Mouse (Mus musculus) large intestine, adult 2 months (tissue): Measurements from ENCODE around the gene Dpy30. TPM values are rescaled to one million over a fixed set of nuclear protein-coding genes. Genes with fewer than 3 reads are reported as not detected.

Experiments used
- DNase-seq: peaks from one replicate; pipeline ENCODE4 v3.0.0-alpha.2; 2012; ENCODE audit warnings: low read depth, low spot score
- WGBS: fragments of 180-500 bp; shearing (Covaris S2); methylation state at CpG from one replicate; pipeline ENCODE4 v1.1.7; 2018; 5-methylcytosine and 5-hydroxymethylcytosine counted together
- polyA plus RNA-seq: library from polyadenylated mRNA; depleted of rRNA; stranded (reverse); fragments of >200 nt; gene quantifications from 2 replicates; pipeline ENCODE4 v1.2.3, GENCODE M21; 2012

Dpy30 gene
- polyA plus RNA-seq, 1 experiment: 36.3 TPM

DNA sequence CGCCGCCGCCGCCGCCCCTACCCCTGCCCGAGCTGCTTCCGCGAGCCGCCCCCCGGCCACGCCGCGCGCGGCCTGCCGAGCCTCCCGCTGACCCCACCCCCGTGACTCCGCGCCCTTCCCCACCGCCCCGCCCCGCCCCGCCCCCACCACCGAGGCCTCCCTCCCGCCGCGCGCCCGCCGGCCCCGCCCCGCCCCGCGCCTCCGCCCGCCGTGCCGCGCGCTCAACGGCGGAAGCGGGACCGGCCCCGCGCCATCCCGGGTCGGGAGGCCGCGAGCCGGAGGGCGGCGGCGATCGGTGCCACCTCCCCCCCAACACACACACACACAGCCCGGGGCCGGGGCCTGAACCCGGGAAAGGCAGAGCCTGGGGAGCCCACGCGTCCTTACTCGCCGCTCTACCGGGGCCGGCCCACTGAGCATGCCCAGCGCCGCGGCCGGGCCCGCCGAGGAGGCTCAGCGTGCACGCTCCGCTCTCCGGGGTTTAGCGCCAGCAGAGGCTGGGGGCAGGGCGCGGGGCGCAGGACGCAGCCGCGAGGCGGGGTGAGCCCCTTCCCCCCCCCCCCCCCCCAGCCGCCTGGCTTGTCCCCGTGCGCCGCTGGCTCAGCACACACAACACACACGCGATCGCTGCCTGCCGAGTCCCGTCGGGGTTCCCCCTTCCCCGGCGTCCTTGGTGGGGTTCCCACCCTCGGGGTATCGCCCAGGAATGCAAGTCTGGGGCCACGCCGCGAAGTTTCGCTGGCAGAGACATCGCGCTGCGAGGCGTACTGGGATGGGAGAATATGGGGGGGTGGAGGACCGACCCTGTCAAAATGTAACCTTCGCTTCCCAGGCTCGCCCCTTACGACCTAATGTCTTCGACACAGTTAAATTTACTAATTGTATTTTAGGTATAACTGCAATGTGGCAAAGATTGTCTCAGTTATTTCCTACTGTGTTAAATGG lies 28.4 kb downstream of the Dpy30 start, which contains the start of gene Memo1:
Gene Memo1, minus strand, starts transcription at position 496 of the 945 bp plus-strand sequence.
- 1% methylated on average over 81 of the region's 110 CpGs for WGBS
- no peak for DNase-seq

DNA sequence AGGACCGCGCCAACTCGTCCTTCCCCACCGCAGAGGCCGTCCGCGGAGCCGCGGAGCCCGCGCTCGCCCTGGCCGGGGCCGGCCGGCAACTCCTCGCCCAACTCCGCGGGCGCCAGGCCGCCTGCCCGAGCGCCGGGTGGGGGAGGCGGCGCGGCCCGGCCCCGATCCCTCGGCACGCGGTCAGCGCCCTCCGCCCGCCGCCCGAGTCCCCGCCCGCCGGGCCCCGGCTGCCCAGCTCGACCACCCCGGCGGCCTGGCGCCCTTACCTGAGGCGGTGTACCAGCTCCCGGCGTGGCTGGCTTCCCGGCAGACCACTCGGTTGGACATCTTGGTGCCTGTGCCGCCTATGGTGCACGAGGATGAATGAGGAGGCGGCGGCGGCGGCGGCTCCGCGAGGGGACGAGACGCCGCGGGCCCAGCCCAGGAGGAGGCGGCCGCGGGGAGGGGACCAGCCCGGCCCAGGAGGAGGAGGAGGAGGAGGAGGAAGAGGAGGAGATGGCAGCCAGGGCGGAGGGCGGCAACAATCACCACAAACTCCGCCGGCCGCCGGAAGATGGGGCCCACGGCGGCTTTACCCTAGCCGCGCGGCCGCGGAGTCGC lies 29.2 kb downstream of the Dpy30 start:
- WGBS: under 1% methylated on average over 74 of the region's 80 CpGs
- DNase-seq: no peak

- WGBS: 2% methylated on average over 18 of the region's 18 CpGs
- DNase-seq: no peak
These were observed 29.9 kb downstream of the Dpy30 start for GRCm38 (mm10) chr17:74293687-74294425.

DNA sequence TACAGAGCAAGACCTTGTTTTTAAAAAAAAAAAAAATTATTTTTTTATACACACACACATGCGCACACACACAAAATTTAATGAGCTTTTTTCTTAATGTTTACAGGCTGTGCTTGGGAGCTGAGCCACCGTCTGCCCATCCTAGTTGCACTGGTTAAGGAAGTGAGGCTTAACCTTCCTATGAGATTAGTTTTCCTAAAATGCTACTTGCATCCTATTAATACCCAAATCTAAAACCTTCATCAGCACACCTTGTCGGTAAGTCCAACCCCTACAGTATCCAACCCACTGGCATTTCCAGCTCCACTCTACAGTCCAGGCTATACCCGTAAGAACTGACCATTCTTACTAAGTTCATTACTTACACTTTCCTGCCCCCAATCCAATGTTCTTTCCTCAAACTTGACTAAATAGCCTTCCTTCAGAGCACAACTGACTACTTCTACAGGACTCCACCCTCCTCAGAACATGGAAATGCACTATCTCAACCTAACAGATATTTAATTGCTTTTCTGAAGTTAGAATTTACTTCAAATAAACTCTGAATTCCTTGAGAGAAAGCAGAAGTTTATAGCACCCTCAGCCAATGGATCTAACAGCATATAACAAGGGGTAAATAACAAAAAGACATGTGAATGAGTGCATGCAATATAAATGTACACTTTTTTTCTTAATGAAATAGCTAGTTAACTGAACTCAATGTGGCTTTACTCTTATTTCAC lies 31.9 kb downstream of the Dpy30 start:
- no peak for DNase-seq
- WGBS: 71% methylated on average over 4 of the region's 4 CpGs

DNA sequence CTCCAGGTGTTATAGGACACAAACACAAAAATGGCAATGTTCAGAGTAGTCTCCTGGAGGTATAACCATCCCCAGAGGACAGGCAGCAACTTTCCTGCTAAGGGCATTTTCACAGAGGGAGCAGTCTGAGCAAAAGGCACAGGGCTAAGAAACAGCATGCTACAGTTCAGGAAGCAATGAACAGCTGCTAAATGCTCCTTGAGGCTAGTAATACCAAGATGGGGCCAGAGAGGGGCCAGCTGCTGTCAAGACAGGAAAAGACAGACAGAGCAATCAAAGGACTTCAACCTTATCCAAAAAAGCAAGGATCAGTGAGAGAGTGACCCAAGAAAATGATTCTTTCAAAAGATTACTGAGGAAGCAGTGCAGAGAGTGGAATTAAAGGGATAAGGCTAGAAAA lies 32.9 kb downstream of the Dpy30 start:
- no peak for DNase-seq

DNA sequence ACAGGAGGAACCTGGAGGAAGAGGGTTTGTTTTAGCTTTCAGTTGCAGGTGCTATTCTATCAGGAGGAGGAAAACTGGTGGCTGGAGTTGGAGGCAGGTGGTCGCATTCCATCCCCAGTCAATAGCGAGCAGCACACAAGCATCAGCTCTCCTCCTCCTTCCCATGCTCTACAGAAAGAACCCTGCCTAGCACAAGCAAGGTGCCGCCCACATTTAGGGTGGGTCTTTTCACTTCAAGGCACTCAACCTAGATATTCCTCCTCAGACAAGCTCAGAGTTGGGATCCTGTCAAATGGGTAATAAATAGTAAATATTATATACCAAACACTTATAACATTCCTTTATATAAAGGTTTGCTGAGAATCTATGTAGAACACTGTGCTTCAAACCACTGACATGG lies 33.5 kb downstream of the Dpy30 start:
- DNase-seq: no peak
- WGBS: 65% methylated on average over 3 of the region's 3 CpGs

DNA sequence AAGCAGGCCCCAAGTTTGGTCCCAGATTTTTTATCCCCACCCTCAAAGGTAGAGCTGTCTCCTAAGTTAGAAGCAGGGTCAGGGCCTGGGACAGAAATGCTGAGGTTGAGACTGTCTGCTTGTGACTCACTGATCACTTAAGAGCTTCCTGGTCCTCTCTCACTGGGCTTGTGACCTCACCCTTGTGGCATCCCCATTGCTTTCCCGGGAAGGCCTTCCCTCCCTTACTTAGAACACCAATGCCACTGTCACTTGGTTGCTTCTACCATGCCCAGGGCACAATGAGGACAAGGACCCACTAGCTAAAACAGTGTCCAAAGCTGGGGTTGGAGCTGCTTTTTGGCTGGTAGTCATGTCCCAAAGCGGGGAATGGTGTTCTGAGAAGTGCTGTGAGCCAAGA lies 35.1 kb downstream of the Dpy30 start:
- WGBS: 60% methylated on average over 2 of the region's 2 CpGs
- no peak for DNase-seq

DNA sequence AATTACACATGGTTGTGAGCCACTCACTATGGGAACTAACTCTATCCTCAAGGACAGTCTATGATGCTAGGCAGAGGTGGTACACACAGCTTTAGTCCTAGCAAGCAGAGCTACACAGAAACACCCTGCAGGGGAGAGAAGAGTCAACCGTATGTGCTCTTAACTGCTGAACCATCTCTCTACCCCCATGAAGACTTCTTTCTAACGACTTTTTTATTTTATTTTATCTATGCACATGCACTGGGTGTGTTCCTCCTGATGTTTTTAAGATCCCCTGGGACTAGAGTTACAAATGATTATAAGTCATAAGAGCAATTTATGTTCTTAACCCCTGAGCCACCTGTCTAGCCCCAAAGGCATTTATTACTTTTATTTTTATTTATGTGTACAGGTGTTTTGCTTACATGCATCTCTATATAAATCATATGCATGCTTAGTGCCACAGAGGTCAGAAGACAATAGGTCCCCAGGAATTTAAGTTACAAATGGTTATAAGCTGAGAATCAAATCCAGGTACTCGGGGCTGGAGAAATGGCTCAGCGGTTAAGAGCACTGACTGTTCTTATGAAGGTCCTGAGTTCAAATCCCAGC lies 37.5 kb downstream of the Dpy30 start:
- WGBS: 43% methylated on average over 4 of the region's 4 CpGs
- DNase-seq: no peak

DNA sequence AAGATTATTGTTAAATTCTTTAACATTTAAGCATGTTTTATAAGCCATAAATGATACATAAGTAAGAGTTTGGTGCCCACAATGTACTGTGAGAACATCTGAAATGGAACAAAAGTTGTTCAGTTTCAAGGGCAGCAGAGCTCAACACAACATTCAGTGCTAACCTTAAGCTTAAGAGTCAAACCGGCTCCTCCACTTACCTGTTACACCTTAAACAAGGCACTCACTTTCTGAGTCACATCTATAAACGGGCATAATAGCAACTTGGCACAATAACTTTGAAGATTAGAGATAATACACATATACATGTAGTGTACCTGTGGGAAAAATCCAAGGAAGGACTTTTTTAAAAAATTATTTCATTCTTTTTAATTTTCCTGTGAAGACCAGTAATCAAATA lies 38.0 kb downstream of the Dpy30 start:
- DNase-seq: no peak
- WGBS: 28% methylated on average over 2 of the region's 2 CpGs

DNA sequence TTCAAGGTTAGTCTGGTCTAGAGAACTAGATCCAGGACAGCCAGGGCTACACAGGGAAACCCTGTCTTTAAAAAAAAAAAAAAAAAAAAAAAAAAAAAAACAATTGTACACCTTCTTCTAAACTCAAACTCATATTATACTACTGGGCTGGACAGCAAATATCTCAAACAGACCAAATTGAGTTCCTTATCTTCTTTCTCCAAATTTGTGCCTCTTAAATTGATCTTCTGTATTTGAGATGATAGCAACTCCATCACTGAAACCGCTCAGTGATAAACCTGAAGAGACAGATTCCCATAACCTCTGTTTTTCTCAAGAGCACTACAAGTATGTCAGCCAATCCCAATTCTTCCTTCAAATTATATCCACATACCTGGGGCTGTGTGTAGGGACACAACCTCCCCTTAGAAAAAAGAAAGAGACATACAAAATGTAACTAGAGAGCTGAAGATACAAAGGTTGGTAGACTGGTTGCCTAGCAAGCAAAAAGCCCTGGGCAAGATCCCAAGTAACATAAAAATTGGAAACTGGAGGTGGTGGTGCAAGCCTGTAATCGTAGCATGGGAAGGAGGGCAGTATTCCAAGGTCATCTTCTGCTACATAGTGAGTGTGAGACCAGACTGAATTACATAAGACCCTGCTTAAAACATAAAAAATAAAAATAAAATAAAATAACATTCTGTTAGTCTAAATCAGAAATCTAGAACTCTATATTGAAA lies 39.2 kb downstream of the Dpy30 start:
- DNase-seq: no peak
- 50% methylated on average over 2 of the region's 2 CpGs for WGBS

GRCm38 (mm10) chr17:74282024-74282423 lies 41.7 kb downstream of the Dpy30 start:
- no peak for DNase-seq
- WGBS: 85% methylated on average over 3 of the region's 3 CpGs

- no peak for DNase-seq
- 89% methylated on average over 8 of the region's 8 CpGs for WGBS
These were observed 44.5 kb downstream of the Dpy30 start for GRCm38 (mm10) chr17:74278966-74279869.

DNA sequence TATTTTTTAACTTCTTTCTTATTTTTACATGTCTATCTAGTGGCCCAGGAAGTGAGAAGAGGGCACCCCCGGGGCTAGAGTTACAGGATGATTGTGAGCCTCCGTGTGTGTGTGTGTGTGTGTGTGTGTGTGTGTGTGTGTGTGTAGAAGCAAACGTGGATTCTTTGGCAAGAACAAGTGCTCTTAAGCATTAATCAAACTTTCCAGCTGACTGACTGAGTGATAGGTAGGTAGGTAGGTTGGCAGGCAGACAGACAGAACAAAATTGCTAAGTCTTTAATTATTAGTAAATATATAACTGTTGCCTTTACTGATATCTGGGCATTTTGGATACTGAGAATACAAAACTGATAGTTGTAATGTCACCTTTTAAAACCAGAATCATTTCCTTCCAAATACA lies 49.3 kb downstream of the Dpy30 start:
- 71% methylated on average over 3 of the region's 3 CpGs for WGBS
- DNase-seq: no peak

DNA sequence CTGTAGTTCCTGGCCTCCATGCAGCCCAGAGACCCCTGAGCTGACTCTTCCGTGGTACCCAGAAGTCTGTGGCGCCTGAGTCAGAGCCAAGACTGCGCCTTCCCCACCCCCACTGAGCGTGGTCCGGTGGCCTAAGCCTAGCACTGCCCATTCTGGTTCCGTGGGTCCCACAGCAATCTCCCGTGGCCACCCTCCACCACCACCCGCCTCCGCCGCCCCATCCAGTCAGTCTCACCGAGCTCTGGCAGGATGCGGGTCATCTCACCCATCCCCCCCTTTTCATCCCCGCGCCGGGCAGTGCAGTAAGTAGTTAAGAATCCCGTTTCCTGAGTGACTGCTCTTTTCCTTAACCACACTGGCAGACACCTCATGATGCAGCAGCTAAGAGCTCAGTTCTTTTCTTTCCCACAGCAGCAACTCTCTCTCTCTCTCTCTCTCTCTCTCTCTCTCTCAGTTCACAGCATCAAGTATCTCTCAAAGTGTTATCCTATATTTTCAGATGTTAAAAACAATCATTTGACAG lies 51.0 kb downstream of the Dpy30 start:
- DNase-seq: no peak
- WGBS: 87% methylated on average over 16 of the region's 16 CpGs

GRCm38 (mm10) chr17:74271541-74272268 lies 52.0 kb downstream of the Dpy30 start:
- no peak for DNase-seq
- WGBS: 93% methylated on average over 3 of the region's 3 CpGs

DNA sequence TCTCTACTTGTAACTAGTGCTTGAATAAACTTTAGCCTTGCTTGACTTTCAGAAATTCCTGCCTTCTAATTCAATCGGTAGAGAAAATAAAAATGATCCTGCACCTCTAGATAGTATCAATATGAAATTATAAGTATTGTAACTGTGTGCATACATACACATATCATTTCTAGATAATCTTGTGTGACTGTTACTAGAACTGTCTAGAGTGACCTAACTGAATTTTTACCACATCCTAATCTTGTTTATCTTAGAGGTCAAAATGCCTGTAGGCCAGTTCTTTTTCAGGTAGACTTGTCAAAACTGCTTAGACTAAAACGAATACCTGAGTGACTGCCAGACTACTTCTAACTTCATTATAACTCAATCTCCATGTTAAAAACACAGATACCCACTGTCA lies 53.5 kb downstream of the Dpy30 start:
- 46% methylated on average over 2 of the region's 2 CpGs for WGBS
- DNase-seq: no peak
